In genomic region chr5:90509828-90510592, GRCm38 (mm10) we compare ENCODE assay signal across 25 mouse cellular contexts. TPM values are rescaled to one million over a fixed set of nuclear protein-coding genes. Genes with fewer than 3 reads are reported as not detected.
"Had no signal": no experiment of that assay in that cellular context is flagged by ENCODE, and none has a peak within 500 bp of the region (broad histone marks: within the 10 kb centered on the region; RNA-seq: fewer than 3 reads in every experiment).

No protein-coding gene starts in this region.

- H3K27me3 ChIP-seq: midbrain, embryonic 12.5 days; midbrain, embryonic 15.5 days; neural tube, embryonic 12.5 days; neural tube, embryonic 15.5 days; stomach, embryonic 15.5 days had no signal

- DNase-seq: kidney, adult 2 months; kidney, postnatal 25 days; layer of hippocampus, adult 9-11 months; lung, adult 2 months; lung, postnatal 14 days; lung, postnatal 4 days; retina, postnatal 1 day; right cerebral cortex, postnatal 25 days; spleen, adult 18-20 months; thymus, postnatal 36 days had no signal

- H3K9me3 ChIP-seq: midbrain, embryonic 12.5 days; midbrain, embryonic 15.5 days; neural tube, embryonic 12.5 days; neural tube, embryonic 15.5 days; stomach, embryonic 15.5 days had no signal

- ATAC-seq: intestine, postnatal 0 days; midbrain, embryonic 15.5 days had no signal

- H3K4me3 ChIP-seq: layer of hippocampus, adult 2 months; midbrain, embryonic 12.5 days; midbrain, embryonic 15.5 days; neural tube, embryonic 12.5 days; neural tube, embryonic 15.5 days; stomach, embryonic 15.5 days had no signal

- H3K4me2 ChIP-seq: midbrain, embryonic 12.5 days; midbrain, embryonic 15.5 days; neural tube, embryonic 12.5 days; neural tube, embryonic 15.5 days; stomach, embryonic 15.5 days had no signal

- H3K9ac ChIP-seq: midbrain, embryonic 12.5 days; midbrain, embryonic 15.5 days; neural tube, embryonic 12.5 days; neural tube, embryonic 15.5 days; stomach, embryonic 15.5 days had no signal

- H3K4me1 ChIP-seq: midbrain, embryonic 12.5 days; midbrain, embryonic 15.5 days; neural tube, embryonic 12.5 days; neural tube, embryonic 15.5 days; stomach, embryonic 15.5 days had no signal

- H3K27ac ChIP-seq: kidney, postnatal 0 days; layer of hippocampus, adult 2 months; midbrain, embryonic 12.5 days; midbrain, embryonic 15.5 days; neural tube, embryonic 12.5 days; neural tube, embryonic 15.5 days; stomach, embryonic 15.5 days had no signal

- H3K36me3 ChIP-seq: midbrain, embryonic 12.5 days; midbrain, embryonic 15.5 days; neural tube, embryonic 12.5 days; neural tube, embryonic 15.5 days; stomach, embryonic 15.5 days had no signal

RNA-seq across cellular contexts. Expression of gene Afm, which starts 8.7 kb away (rescaled TPM):
- total RNA-seq: layer of hippocampus, adult 2 months; layer of hippocampus, postnatal 25 days; left cerebral cortex, adult 18-20 months; left cerebral cortex, postnatal 25 days; megakaryocyte progenitor cell, adult 5-6 weeks had no signal
- polyA plus RNA-seq: limb, embryonic 11.5 days; limb, embryonic 14.5 days; lung, adult 2 months; lung, embryonic 16.5 days; midbrain, embryonic 12.5 days; midbrain, embryonic 15.5 days; neural tube, embryonic 12.5 days; neural tube, embryonic 15.5 days had no signal

RNA-seq across cellular contexts. Expression of gene Afp, which starts 19.5 kb away (rescaled TPM):
- total RNA-seq: layer of hippocampus, adult 2 months; layer of hippocampus, postnatal 25 days; left cerebral cortex, adult 18-20 months; left cerebral cortex, postnatal 25 days had no signal

RNA-seq across cellular contexts. Expression of gene Alb, which starts 49.3 kb away (rescaled TPM):
- total RNA-seq: layer of hippocampus, adult 2 months; layer of hippocampus, postnatal 25 days; left cerebral cortex, adult 18-20 months; left cerebral cortex, postnatal 25 days; megakaryocyte progenitor cell, adult 5-6 weeks had no signal
- polyA plus RNA-seq: midbrain, embryonic 12.5 days had no signal

RNA-seq across cellular contexts. Expression of gene 5830473C10Rik, which starts 50.9 kb away (rescaled TPM):
- total RNA-seq: layer of hippocampus, adult 2 months; layer of hippocampus, postnatal 25 days; megakaryocyte progenitor cell, adult 5-6 weeks had no signal
- polyA plus RNA-seq: limb, embryonic 11.5 days; lung, adult 2 months; midbrain, embryonic 12.5 days; neural tube, embryonic 12.5 days had no signal
